Mouse (Mus musculus) G1E (cell line): ENCODE data around the gene 9130023H24Rik.

Source experiments
- CTCF ChIP-seq: IDR thresholded peaks from 2 replicates; pipeline ENCODE4 v1.5.1; 2012; ENCODE audit warnings: low read depth, low read length, inconsistent platforms, mixed read lengths
- GATA1 ChIP-seq: IDR thresholded peaks from 2 replicates; pipeline ENCODE4 v1.6.1; 2012; ENCODE audit warnings: borderline replicate concordance, low read length, inconsistent platforms, mixed read lengths
- GATA2 ChIP-seq: IDR thresholded peaks from 2 replicates; pipeline ENCODE4 v1.6.1; 2012; ENCODE audit warnings: low read depth, low read length, inconsistent platforms, borderline replicate concordance
- POLR2AphosphoS5 ChIP-seq: IDR thresholded peaks from 2 replicates; pipeline ENCODE4 v1.6.1; 2012; ENCODE audit warnings: low read depth, low read length, inconsistent platforms; ENCODE audit not compliant: insufficient replicate concordance
- TAL1 ChIP-seq: conservative IDR thresholded peaks from 2 replicates; pipeline ENCODE4 v1.6.1; 2012; ENCODE audit warnings: low read depth, low read length, inconsistent platforms, mixed read lengths

DNA sequence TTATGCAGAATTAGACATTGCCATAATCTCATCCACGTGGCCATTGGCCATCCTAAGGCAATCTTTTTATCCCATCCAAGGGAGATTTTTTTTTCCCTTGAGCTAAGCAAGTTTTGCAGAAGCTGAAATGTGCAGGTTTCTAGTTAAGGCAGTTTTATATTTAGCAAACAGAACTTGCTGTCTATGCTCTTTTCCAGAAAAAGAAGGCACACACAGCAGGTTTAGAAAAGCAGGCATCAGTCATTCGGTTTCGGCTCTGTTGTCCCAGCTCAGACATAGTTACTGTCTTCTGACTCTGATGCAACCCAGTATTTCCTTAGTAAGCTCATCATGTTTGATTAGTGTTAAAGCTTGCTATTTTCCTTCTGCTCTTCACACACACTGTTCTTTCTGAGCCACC lies 16.9 kb downstream of the 9130023H24Rik start:
- TF ChIP-seq CTCF (no peak), GATA1 (no peak), TAL1 (no peak), POLR2AphosphoS5 (no peak), GATA2 (no peak)
